ENCODE assay signal across 19 mouse cellular contexts in genomic region chr11:109955185-109955584, GRCm38 (mm10). TPM values are rescaled to one million over a fixed set of nuclear protein-coding genes. Genes with fewer than 3 reads are reported as not detected.
DNase-seq lines count a peak whose midpoint lies in the region; ATAC-seq and TF ChIP-seq lines count a peak whose summit lies in the region.
"Had no signal": no experiment of that assay in that cellular context is flagged by ENCODE, and none has a peak within 500 bp of the region (broad histone marks: within the 10 kb centered on the region; RNA-seq: fewer than 3 reads in every experiment).

No protein-coding gene starts in this region.

- no peak for ATAC-seq in liver, postnatal 0 days
- ATAC-seq in liver, embryonic 11.5 days (replicated peaks; ENCODE audit: low FRiP score): no peak
- ATAC-seq: forebrain, embryonic 14.5 days had no signal

- H3K9me3 ChIP-seq in liver, postnatal 0 days (ENCODE audit: low read length): no peaks in the 10 kb centered on the region
- H3K9me3 ChIP-seq in liver, embryonic 11.5 days (ENCODE audit: control insufficient read depth, low read length): no peaks in the 10 kb centered on the region
- H3K9me3 ChIP-seq: hindbrain, embryonic 15.5 days; kidney, embryonic 15.5 days; limb, embryonic 15.5 days had no signal

- 91% methylated on average over 1 of the region's 1 CpGs for WGBS in heart, adult 2 months
- WGBS in liver, postnatal 0 days (ENCODE audit: insufficient replicate concordance): 71% methylated on average over 1 of the region's 1 CpGs
- 79% methylated on average over 1 of the region's 1 CpGs for WGBS in liver, embryonic 11.5 days

- no peak for TF ChIP-seq EP300 in heart, adult 2 months (IDR thresholded peaks at IDR 0.05; ENCODE audit: insufficient read depth, low read depth, low read length)
- no peak for TF ChIP-seq EP300 in liver, postnatal 0 days (IDR thresholded peaks at IDR 0.05; ENCODE audit: low read depth)

- intact Hi-C loops in heart, adult 2 months (cut with DNase I): no loop called here

- TF ChIP-seq POLR2A in heart, adult 2 months (IDR thresholded peaks at IDR 0.05; ENCODE audit: insufficient read depth, low read depth, low read length): no peak
- no peak for TF ChIP-seq POLR2A in cortical plate, adult 2 months (IDR thresholded peaks at IDR 0.05; ENCODE audit: extremely low read depth, insufficient read depth, low read length)

- no peak overlapping the region for H3K27ac ChIP-seq in heart, adult 2 months
- H3K27ac ChIP-seq in liver, postnatal 0 days (ENCODE audit: low read depth): no peak overlapping the region
- no peak overlapping the region for H3K27ac ChIP-seq in liver, embryonic 11.5 days (ENCODE audit: low read depth, low read length)
- no peak overlapping the region for H3K27ac ChIP-seq in cortical plate, adult 2 months (ENCODE audit: insufficient read depth, low read length)
- H3K27ac ChIP-seq: hindbrain, embryonic 15.5 days; kidney, embryonic 15.5 days; limb, embryonic 15.5 days had no signal

- DNase-seq in heart, adult 2 months: no peak
- no peak for DNase-seq in heart, adult 11 months
- DNase-seq in liver, postnatal 0 days: no peak
- DNase-seq in liver, embryonic 11.5 days (ENCODE audit: low spot score): no peak
- DNase-seq in ES-CJ7 (ENCODE audit: low read depth, low spot score): peak; percentile 40
- DNase-seq in urinary bladder, postnatal 36 days (ENCODE audit: low spot score in 2 of 2): no peak
- DNase-seq in urinary bladder, postnatal 4 days (ENCODE audit: low spot score in 2 of 2): no peak
- DNase-seq: cerebellum, adult 9-10 months; gastrocnemius, postnatal 25 days; lung, postnatal 36 days; spleen, adult 18-20 months; thymus, postnatal 4 days had no signal

- H3K36me3 ChIP-seq in heart, adult 2 months (ENCODE audit: control insufficient read depth, insufficient read depth, low read length): no peaks in the 10 kb centered on the region
- peaks cover 21% of the 10 kb centered on the region; the same call in 1 of the 2 replicates for H3K36me3 ChIP-seq in liver, postnatal 0 days (replicated peaks; ENCODE audit: insufficient read depth, low read length)
- peaks cover 2% of the 10 kb centered on the region; the same call in 1 of the 2 replicates for H3K36me3 ChIP-seq in liver, embryonic 11.5 days (ENCODE audit: control insufficient read depth, insufficient read depth, low read length)
- H3K36me3 ChIP-seq: hindbrain, embryonic 15.5 days; kidney, embryonic 15.5 days; limb, embryonic 15.5 days had no signal

- H3K27me3 ChIP-seq in heart, adult 2 months (ENCODE audit: control insufficient read depth, insufficient read depth, low read length): no peaks in the 10 kb centered on the region
- no peaks in the 10 kb centered on the region for H3K27me3 ChIP-seq in liver, postnatal 0 days (ENCODE audit: insufficient read depth, low read length)
- no peaks in the 10 kb centered on the region for H3K27me3 ChIP-seq in liver, embryonic 11.5 days (replicated peaks; ENCODE audit: control insufficient read depth, insufficient read depth, low read length)
- H3K27me3 ChIP-seq: hindbrain, embryonic 15.5 days; kidney, embryonic 15.5 days; limb, embryonic 15.5 days had no signal

- H3K79me2 ChIP-seq in heart, adult 2 months (replicated peaks; ENCODE audit: control insufficient read depth, insufficient read depth, low read length): no peaks in the 10 kb centered on the region

- H3K4me2 ChIP-seq in liver, postnatal 0 days (ENCODE audit: low read depth, low read length): no peak overlapping the region
- no peak overlapping the region for H3K4me2 ChIP-seq in liver, embryonic 11.5 days
- H3K4me2 ChIP-seq: heart, embryonic 11.5 days; hindbrain, embryonic 15.5 days; kidney, embryonic 15.5 days; limb, embryonic 15.5 days; midbrain, embryonic 11.5 days had no signal

- no peak overlapping the region for H3K9ac ChIP-seq in heart, adult 2 months (ENCODE audit: low read depth, low read length)
- H3K9ac ChIP-seq in liver, postnatal 0 days (replicated peaks): no peak overlapping the region
- H3K9ac ChIP-seq in liver, embryonic 11.5 days (ENCODE audit: low read depth, low read length): no peak overlapping the region
- H3K9ac ChIP-seq: hindbrain, embryonic 15.5 days; kidney, embryonic 15.5 days; limb, embryonic 15.5 days had no signal

- peak; percentile 31 for TF ChIP-seq CTCF in heart, adult 2 months (IDR thresholded peaks at IDR 0.05)
- TF ChIP-seq CTCF in liver, postnatal 0 days (IDR thresholded peaks at IDR 0.05; ENCODE audit: low read depth): peak; percentile 53
- 0 out of 2 replicates have a peak, but pooled peaks have one; percentile 15 for TF ChIP-seq CTCF in cortical plate, adult 2 months (IDR thresholded peaks at IDR 0.05; ENCODE audit: extremely low read depth, insufficient read depth, low read length)

- H3K4me3 ChIP-seq in heart, adult 2 months: no peak overlapping the region
- H3K4me3 ChIP-seq in liver, postnatal 0 days (ENCODE audit: low read depth, low read length): no peak overlapping the region
- H3K4me3 ChIP-seq in liver, embryonic 11.5 days (ENCODE audit: low read depth, low read length): no peak overlapping the region
- H3K4me3 ChIP-seq in cortical plate, adult 2 months (ENCODE audit: insufficient read depth, low read length): no peak overlapping the region
- H3K4me3 ChIP-seq: hindbrain, embryonic 15.5 days; kidney, embryonic 15.5 days; limb, embryonic 15.5 days had no signal

- no peaks in the 10 kb centered on the region for H3K4me1 ChIP-seq in heart, adult 2 months (ENCODE audit: control insufficient read depth, insufficient read depth, low read length)
- H3K4me1 ChIP-seq in liver, postnatal 0 days (ENCODE audit: insufficient read depth): no peaks in the 10 kb centered on the region
- H3K4me1 ChIP-seq in liver, embryonic 11.5 days (replicated peaks; ENCODE audit: control insufficient read depth, insufficient read depth, low read length): no peaks in the 10 kb centered on the region
- H3K4me1 ChIP-seq in cortical plate, adult 2 months (ENCODE audit: control insufficient read depth, insufficient read depth, low read length): no peaks in the 10 kb centered on the region
- H3K4me1 ChIP-seq: hindbrain, embryonic 15.5 days; kidney, embryonic 15.5 days; limb, embryonic 15.5 days had no signal

RNA-seq across cellular contexts. Expression of gene Abca8b, which starts 40.5 kb away (rescaled TPM):
- 1 to 10 TPM; 6.9 to 8.8 TPM for total RNA-seq in heart, adult 2 months (2021)
- polyA plus RNA-seq in heart, adult 2 months (2012; rRNA removed): 2.9 and 6.9 TPM in 2 replicates
- 8.6 and 10.8 TPM in 2 replicates for polyA plus RNA-seq in liver, postnatal 0 days (2015; fragmentation: Nextera tagmentation; extraction: Ambion mirVana)
- 6.1 TPM in 2 replicates for polyA plus RNA-seq in liver, embryonic 11.5 days (2014; fragmentation: Nextera tagmentation; extraction: Ambion mirVana)
- polyA plus RNA-seq in cortical plate, adult 2 months (2012; rRNA removed): 8.7 and 9.3 TPM in 2 replicates
